Mouse (Mus musculus) hindbrain, embryonic 10.5 days (tissue): Measurements from ENCODE around the gene Bcap29. TPM values are rescaled to one million over a fixed set of nuclear protein-coding genes. Genes with fewer than 3 reads are reported as not detected.
A peak's percentile ranks its signal among the peaks of the same experiment; 100 is the strongest.
"Not testable (repeated sequence)": the region's sequence is repeated elsewhere in the genome, so short reads cannot be mapped to it uniquely, and the experiment has no call there.

ENCODE experiments used
- DNase-seq: peaks from one replicate; pipeline ENCODE4 v3.0.0-alpha.2; 2017; ENCODE audit warnings: low spot score
- H3K27ac ChIP-seq: fragments of 300-500 bp; sonication (generic); 2 replicates; pipeline ENCODE4 v1.5.1; 2016; ENCODE audit warnings: mild to moderate bottlenecking, moderate library complexity
- H3K27me3 ChIP-seq: fragments of 300-500 bp; sonication (generic); 2 replicates; pipeline ENCODE4 v1.6.1; 2016; ENCODE audit warnings: mild to moderate bottlenecking; ENCODE audit not compliant: poor library complexity, insufficient read depth, severe bottlenecking
- H3K36me3 ChIP-seq: fragments of 300-500 bp; sonication (generic); 2 replicates; pipeline ENCODE4 v1.6.1; 2016; ENCODE audit warnings: mild to moderate bottlenecking, moderate library complexity
- H3K4me1 ChIP-seq: fragments of 300-500 bp; sonication (generic); replicated peaks from 2 replicates; pipeline ENCODE4 v1.6.1; 2016; ENCODE audit warnings: mild to moderate bottlenecking
- H3K4me3 ChIP-seq: fragments of 300-500 bp; sonication (generic); 2 replicates; pipeline ENCODE4 v1.5.1; 2016; ENCODE audit warnings: mild to moderate bottlenecking, moderate library complexity
- H3K9me3 ChIP-seq: fragments of 300-500 bp; sonication (generic); 2 replicates; pipeline ENCODE4 v1.6.1; 2016; ENCODE audit warnings: mild to moderate bottlenecking, moderate library complexity
- WGBS: fragments of 180-500 bp; shearing (Covaris S2); methylation state at CpG from one replicate; pipeline ENCODE4 v1.1.7; 2016; 5-methylcytosine and 5-hydroxymethylcytosine counted together
- polyA plus RNA-seq: library from polyadenylated mRNA; unstranded; fragments of >200 nt; fragmentation: Nextera tagmentation; extraction: Ambion mirVana; gene quantifications from 2 replicates; pipeline ENCODE4 v1.2.1, GENCODE M21; 2016

Bcap29 gene
- polyA plus RNA-seq: 19.7 and 21.0 TPM in 2 replicates

DNA sequence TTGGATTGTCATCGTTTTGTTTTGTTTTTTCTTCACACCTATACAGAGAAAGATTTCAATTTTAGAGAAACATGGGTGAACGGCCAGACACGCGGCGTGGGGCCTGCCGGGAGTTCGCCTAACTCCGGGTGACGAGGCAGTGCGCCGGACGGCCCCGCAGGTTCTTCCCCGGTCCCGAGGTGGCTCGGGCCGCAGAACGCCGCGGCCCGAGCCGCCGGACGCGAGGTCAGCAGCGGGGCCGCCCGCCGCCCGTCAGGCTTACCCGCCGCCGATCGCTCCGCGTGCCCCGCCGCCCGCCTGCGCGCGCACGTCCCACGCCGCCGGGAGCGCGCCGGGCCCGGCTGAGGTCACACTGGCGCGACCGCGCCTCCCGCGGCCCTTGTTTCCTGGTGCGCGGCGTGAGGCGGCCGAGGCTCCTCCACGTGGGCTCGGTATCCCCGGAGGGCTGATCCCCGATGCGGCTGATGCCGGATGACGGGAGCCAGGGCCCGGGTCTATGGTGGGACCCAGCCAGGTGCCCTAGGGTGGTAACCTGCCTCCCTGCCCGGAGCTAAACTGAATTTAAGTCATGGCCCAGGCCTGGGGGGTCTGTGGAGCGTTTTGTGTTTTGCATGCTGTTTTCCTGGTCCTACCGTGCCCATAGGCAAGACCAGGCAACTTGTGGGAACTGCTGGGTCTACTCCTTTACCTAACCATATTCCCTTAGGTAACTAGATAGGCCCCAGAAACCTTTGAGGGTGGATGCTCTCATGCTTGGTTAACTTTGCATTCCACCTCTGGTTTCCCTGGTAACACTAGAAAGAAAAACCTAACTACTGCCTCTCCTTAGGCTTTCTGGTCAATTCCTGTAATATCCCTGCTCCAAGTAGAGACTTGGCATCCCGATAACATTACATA is at the start of gene Bcap29:
Bcap29 (minus strand) TSS at position 316 of the 897 bp plus-strand sequence.
- H3K4me3 ChIP-seq: peak within 1 kb of the TSS; percentile 66
- peak; percentile 72 for DNase-seq
- WGBS: 2% methylated on average over 73 of the region's 73 CpGs
- peaks cover 12% of the 10 kb centered on the region; the same call in 1 of the 2 replicates for H3K4me1 ChIP-seq
- peak within 1 kb of the TSS; percentile 95 for H3K27ac ChIP-seq
- H3K27me3 ChIP-seq: no peaks in the 10 kb centered on the region
- no peaks in the 10 kb centered on the region for H3K9me3 ChIP-seq
- no peaks in the 10 kb centered on the region for H3K36me3 ChIP-seq

DNA sequence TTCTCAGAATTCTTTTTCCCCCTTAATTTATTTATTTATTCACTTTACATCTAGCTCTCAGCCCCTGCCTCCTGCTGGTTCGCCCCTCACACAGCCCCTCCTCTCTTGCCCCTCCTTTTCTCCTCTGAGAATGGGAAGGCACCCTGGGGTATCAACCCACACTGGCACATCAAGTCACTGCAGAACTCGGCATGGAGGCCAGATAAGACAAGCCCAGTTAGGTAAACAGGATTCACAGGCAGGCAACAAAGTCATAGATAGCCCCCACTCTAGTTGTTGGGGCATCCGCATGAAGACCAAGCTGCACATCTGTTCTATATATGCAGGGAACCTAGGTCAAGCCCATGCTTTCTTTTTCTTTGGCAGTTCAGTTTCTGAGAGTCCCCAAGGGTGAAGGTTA is 32.7 kb upstream of the Bcap29 start:
- H3K36me3 ChIP-seq: peaks cover 76% of the 10 kb centered on the region

DNA sequence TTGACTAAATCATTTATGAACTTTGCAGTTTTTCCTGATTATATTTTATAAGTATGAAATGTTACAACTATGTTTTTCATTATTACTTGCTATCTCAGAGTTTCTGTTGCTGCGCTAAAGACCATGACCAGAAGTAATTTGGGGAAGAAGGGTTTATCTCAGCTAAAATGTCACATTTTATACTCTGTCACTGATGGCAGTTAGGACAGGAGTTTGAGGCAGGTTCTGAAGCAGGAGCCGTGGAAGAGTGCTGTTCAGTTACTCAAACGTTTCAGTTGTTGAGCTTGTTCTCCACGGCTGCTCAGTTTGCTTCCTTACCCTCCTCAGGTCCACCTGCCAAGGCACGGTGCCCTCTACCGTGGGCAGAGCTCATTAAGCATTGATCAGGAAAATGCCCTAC is 31.5 kb upstream of the Bcap29 start:
- Histone ChIP-seq H3K4me1 (0 out of 2 replicates have a peak, but pooled peaks cover 3% of the 10 kb centered on the region), H3K36me3 (peaks cover 70% of the 10 kb centered on the region), H3K27ac (no peak overlapping the region), H3K9me3 (no peaks in the 10 kb centered on the region), H3K4me3 (no peak overlapping the region), H3K27me3 (no peaks in the 10 kb centered on the region)
- 62% methylated on average over 6 of the region's 6 CpGs for WGBS
- no peak for DNase-seq

More for the DNA sequence above, 32.7 kb upstream of the Bcap29 start:
- H3K4me1 ChIP-seq: 0 out of 2 replicates have a peak, but pooled peaks cover 3% of the 10 kb centered on the region
- 47% methylated on average over 3 of the region's 3 CpGs for WGBS
- H3K27me3 ChIP-seq: no peaks in the 10 kb centered on the region
- H3K9me3 ChIP-seq: no peaks in the 10 kb centered on the region
- DNase-seq: no peak
- no peak overlapping the region for H3K4me3 ChIP-seq
- H3K27ac ChIP-seq: no peak overlapping the region

DNA sequence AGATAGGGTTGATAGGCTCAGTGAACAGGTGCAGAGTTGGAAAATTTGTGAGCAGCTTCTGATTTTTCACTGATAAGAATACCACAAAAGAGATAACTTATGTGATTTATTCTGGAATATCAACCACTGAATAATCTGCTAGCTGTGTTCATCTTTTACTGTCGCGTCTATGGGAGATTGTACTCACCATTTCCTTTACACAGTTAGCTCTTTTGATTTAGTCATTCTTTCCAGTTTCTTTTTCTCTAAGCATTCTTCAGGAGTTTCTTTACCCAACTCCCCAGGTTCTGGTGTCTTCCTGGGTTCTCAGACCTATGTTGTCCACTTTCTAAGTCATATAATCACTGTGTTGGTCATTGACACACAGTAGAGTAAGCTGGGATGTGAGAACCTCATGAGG is 22.4 kb upstream of the Bcap29 start:
- WGBS: 97% methylated on average over 2 of the region's 2 CpGs
- no peak overlapping the region for H3K4me3 ChIP-seq
- no peaks in the 10 kb centered on the region for H3K9me3 ChIP-seq
- H3K36me3 ChIP-seq: 0 out of 2 replicates have a peak, but pooled peaks cover 5% of the 10 kb centered on the region
- DNase-seq: no peak
- H3K27me3 ChIP-seq: no peaks in the 10 kb centered on the region
- no peak overlapping the region for H3K27ac ChIP-seq
- peaks cover 14% of the 10 kb centered on the region for H3K4me1 ChIP-seq

DNA sequence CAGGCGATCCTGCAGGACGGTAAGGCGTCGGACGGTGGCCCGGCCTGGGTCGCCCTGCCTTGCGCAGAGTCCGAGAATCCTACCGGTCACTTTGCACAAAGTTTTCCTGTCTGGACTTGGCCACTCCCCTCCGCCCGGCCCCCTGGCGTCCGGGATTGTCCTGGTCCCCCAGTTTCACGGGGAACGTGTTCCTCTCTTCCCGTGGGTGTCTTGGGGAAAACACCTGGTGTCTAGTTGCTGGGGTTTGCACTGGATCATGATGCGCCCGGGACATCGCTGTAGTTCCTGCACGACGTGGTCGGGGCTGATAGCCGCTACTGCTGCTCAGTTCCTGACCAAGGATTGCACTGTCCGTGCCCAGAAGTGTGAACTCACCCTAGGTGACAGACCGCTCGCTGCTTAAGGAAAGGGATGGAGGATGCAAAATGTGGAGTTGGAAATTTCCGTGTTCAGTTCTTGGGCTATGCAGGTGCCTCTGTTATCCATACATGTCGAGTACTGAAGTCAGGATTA is 20.6 kb upstream of the Bcap29 start:
- H3K4me1 ChIP-seq: peaks cover 14% of the 10 kb centered on the region
- 1% methylated on average over 29 of the region's 29 CpGs for whole genome bisulfite sequencing
- peak overlapping the region; percentile 93 for H3K27ac ChIP-seq
- no peaks in the 10 kb centered on the region for H3K9me3 ChIP-seq
- no peak for DNase-seq
- H3K36me3 ChIP-seq: 0 out of 2 replicates have a peak, but pooled peaks cover 7% of the 10 kb centered on the region
- H3K4me3 ChIP-seq: peak overlapping the region; percentile 92
- no peaks in the 10 kb centered on the region for H3K27me3 ChIP-seq

DNA sequence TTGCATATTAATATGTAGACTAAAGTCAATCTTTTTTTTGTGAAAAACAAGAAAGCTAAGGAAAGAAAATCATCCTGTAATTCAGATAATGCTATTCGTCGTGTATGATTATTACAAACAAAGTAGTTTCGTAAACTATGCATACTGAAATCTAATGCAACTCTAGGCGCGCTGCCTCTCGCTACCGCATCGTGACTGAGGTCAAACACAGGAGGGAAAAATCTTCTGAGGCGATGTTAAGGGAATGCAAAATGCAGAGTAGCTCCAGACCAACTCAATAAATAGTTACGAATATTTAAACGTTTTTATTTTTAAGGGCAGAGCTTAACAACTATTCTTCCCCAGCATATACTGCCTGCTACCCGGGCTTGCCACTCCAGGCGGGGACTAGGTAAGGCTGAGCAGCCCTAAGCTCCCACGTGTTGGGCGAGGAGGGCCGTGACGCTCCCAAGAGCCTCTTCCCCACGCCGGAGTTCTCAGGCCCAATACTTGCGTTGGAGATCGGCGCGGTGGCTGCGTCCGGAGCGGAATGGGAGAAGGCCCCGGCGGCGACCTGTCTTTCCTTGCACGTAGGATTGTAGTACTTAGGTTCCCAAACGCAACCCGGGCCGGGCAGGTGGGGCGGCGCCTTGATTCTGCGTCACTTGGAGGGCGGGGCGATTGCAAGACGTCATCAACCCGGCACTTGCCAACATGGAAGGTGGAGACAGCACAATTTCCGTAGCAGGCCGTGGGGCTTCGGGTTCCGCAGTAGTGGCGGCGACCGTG is 19.9 kb upstream of the Bcap29 start, which contains the start of the genes Dus4l and Cog5:
Dus4l (minus strand) TSS at position 630 of the 768 bp plus-strand sequence.
Cog5 (plus strand) TSS at position 673 of the 768 bp plus-strand sequence.
- Histone ChIP-seq H3K4me1 (peaks cover 14% of the 10 kb centered on the region), H3K27ac (peak within 1 kb of the TSS; percentile 93), H3K4me3 (peak within 1 kb of the TSS; percentile 92), H3K27me3 (no peaks in the 10 kb centered on the region), H3K36me3 (0 out of 2 replicates have a peak, but pooled peaks cover 14% of the 10 kb centered on the region), H3K9me3 (no peaks in the 10 kb centered on the region)
- WGBS: under 1% methylated on average over 47 of the region's 47 CpGs
- DNase-seq: peak; percentile 96

DNA sequence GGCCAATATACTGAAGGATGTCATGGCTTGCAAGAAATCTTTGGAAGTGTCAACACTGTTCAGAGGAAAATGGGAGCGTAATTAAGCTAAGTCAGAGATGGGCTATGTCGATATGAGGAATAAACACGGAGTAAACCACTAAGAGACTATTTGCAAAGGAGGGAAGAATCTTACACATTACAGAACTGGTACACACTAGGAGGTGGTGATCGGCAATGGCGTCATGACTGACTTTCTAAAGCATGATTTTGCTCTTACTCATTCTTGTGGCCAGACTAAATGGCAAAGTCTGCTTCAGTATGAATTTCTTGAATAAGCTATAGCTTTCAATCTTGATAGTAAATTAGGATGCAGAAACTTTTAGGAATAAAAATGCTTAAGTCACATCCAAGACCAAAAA is 19.2 kb upstream of the Bcap29 start:
- H3K4me1 ChIP-seq: peaks cover 14% of the 10 kb centered on the region
- no peaks in the 10 kb centered on the region for H3K9me3 ChIP-seq
- no peaks in the 10 kb centered on the region for H3K27me3 ChIP-seq
- H3K4me3 ChIP-seq: peak overlapping the region; percentile 92
- 0 out of 2 replicates have a peak, but pooled peaks cover 15% of the 10 kb centered on the region for H3K36me3 ChIP-seq
- WGBS: 78% methylated on average over 5 of the region's 5 CpGs
- H3K27ac ChIP-seq: no peak overlapping the region
- no peak for DNase-seq

DNA sequence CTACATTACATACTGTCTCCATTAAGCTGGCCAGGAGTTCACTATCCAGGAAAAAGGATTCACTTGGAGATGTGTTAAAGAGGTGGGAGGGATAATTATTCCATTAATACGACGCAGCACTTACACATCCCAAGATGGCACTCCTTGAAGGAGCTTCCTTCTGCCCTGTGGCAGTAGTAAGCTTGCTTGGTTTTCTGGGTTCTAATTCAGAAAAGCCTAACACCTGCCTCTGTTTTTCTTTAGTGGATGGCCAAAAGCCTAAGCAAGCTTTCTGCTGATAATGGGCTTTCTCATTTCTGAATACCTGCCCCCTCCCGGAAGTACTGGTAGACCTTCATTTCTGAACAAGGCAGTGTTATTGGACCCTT is 766 bp upstream of the Bcap29 start:
- no peak for DNase-seq
- H3K4me3 ChIP-seq: peak overlapping the region; percentile 66
- no peaks in the 10 kb centered on the region for H3K27me3 ChIP-seq
- peaks cover 12% of the 10 kb centered on the region; the same call in 1 of the 2 replicates for H3K4me1 ChIP-seq
- WGBS: 90% methylated on average over 3 of the region's 3 CpGs
- H3K27ac ChIP-seq: peak overlapping the region; percentile 95; the same call in 1 of the 2 replicates
- peaks cover 3% of the 10 kb centered on the region for H3K36me3 ChIP-seq
- H3K9me3 ChIP-seq: no peaks in the 10 kb centered on the region

DNA sequence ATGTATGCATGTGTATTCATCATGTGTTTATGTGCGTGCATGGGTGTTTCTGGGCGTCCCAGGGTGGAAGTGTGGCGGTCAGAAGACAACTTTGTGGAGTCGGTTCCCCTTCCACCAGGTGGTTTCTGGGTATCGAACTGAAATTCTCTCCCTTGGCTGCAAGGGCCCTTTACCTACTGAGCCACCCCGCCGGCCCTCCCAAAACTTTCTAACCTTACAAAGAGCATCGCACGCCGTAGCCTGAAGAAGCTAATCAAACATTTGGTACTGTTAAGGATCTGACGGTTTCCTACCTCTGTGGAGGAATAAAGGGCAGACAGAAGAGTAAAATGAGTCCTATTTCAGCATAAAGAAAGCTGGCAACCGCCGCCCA is 502 bp downstream of the Bcap29 start:
- peak; percentile 36 for DNase-seq

DNA sequence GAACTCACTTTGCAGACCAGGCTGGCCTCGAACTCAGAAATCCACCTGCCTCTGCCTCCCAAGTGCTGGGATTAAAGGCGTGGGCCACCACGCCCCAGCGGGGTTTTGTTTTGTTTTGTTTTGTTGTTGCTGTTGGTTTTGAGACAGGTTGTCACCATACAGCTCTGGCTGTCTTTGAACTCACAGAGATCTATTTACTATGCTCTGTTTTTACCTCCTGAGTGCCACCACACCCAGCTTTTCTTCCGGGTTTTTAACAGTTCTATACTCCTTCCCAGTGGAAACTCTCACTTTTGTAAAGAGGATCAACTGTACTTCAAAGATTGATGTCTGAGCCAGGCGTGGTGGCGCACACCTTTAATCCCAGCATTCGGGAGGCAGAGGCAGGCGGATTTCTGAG is 6.1 kb downstream of the Bcap29 start:
- not testable (repeated sequence) for H3K27ac ChIP-seq, H3K27me3 ChIP-seq, H3K4me1 ChIP-seq, H3K9me3 ChIP-seq, H3K4me3 ChIP-seq, H3K36me3 ChIP-seq, DNase-seq
- WGBS: 92% methylated on average over 9 of the region's 9 CpGs

More for the DNA sequence above, 502 bp downstream of the Bcap29 start:
- no peaks in the 10 kb centered on the region for H3K36me3 ChIP-seq
- H3K4me3 ChIP-seq: peak overlapping the region; percentile 66
- H3K4me1 ChIP-seq: peaks cover 12% of the 10 kb centered on the region; the same call in 1 of the 2 replicates
- no peaks in the 10 kb centered on the region for H3K27me3 ChIP-seq
- H3K9me3 ChIP-seq: no peaks in the 10 kb centered on the region
- WGBS: 12% methylated on average over 13 of the region's 13 CpGs
- H3K27ac ChIP-seq: peak overlapping the region; percentile 95

DNA sequence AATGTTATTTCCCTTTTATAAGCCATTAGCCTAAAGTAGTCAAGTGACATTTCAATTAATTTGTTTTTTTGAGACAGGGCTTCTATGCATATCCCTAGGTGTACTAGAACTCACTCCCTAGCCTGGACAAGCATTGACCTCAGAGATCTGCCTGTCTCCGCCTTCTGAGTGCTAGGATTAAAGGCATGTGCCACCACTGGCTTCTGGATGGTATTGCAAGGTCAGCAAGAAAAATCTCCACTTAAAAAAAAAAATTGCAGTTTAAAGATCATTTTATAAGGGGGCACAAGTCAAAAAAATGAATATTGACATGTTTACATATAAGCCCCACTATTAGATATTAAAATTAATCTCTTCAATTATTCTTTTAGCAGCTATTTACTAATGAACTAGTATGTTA is 9.4 kb downstream of the Bcap29 start:
- Histone ChIP-seq H3K4me3 (no peak overlapping the region), H3K36me3 (peaks cover 2% of the 10 kb centered on the region; the same call in 1 of the 2 replicates), H3K27me3 (no peaks in the 10 kb centered on the region), H3K4me1 (no peaks in the 10 kb centered on the region), H3K9me3 (no peaks in the 10 kb centered on the region), H3K27ac (no peak overlapping the region)
- 91% methylated on average over 1 of the region's 1 CpGs for WGBS
- no peak for DNase-seq

DNA sequence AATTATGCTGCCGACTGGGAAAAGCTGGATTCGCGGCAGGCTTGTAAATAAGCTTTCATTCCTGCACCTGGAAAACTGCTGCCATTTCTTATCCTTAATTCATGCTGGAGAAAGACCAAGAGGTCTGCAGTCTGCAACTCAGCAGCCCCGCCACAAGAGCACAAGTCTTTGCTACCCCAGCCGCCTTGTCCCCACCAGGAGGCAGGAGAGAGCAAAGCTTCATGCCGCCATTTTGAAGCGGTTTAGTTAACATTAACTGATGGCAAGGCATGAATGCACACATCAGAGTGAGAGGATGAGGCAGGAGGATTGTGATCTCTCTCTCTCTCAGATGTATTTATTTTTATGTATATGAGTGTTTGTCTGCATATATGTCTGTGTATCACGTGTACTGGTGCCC is 14.4 kb downstream of the Bcap29 start:
- Histone ChIP-seq H3K27ac (no peak overlapping the region), H3K4me3 (no peak overlapping the region), H3K4me1 (no peaks in the 10 kb centered on the region), H3K9me3 (no peaks in the 10 kb centered on the region), H3K36me3 (peaks cover 13% of the 10 kb centered on the region), H3K27me3 (no peaks in the 10 kb centered on the region)
- 86% methylated on average over 8 of the region's 8 CpGs for WGBS
- DNase-seq: no peak
